Mouse (Mus musculus) bone marrow, adult 2 months (tissue): Measurements from ENCODE around the gene Phlda2.

ENCODE experiments used
- CTCF ChIP-seq: fragments of 200-500 bp; IDR thresholded peaks from 2 replicates; pipeline ENCODE4 v1.5.1; 2011; ENCODE audit warnings: low read length, control low read depth; ENCODE audit not compliant: control insufficient read depth, insufficient read depth
- POLR2A ChIP-seq: fragments of 200-500 bp; IDR thresholded peaks from 2 replicates; pipeline ENCODE4 v1.6.1; 2011; ENCODE audit warnings: low read depth, mild to moderate bottlenecking, control low read depth, low read length, borderline replicate concordance; ENCODE audit not compliant: control insufficient read depth

GRCm38 (mm10) chr7:143480498-143480897 lies 22.5 kb downstream of the Phlda2 start:
- TF ChIP-seq POLR2A (no peak), CTCF (peak; percentile 69; the same call in 1 of the 2 replicates)
